Mouse (Mus musculus): Measurements from ENCODE around the gene Tnfsf11. TPM values are rescaled to one million over a fixed set of nuclear protein-coding genes. Genes with fewer than 3 reads are reported as not detected.

Tnfsf11 gene
- 0.75 and 0.78 TPM in 2 replicates for polyA plus RNA-seq (2016; fragmentation: Nextera tagmentation; extraction: Ambion mirVana)

GRCm38 (mm10) chr14:78307286-78308237 is at the start of gene Tnfsf11:
Gene Tnfsf11, minus strand, starts transcription at chr14:78308043.
- Histone ChIP-seq H3K9me3 (no peaks in the 10 kb centered on the region), H3K9ac (peak within 1 kb of the TSS; percentile 42; the same call in 1 of the 2 replicates)

GRCm38 (mm10) chr14:78356764-78357163 is 48.9 kb upstream of the Tnfsf11 start:
- Histone ChIP-seq H3K27ac (no peak overlapping the region), H3K9me3 (no peaks in the 10 kb centered on the region), H3K4me1 (no peaks in the 10 kb centered on the region), H3K9ac (no peak overlapping the region), H3K4me2 (replicated peaks) (no peak overlapping the region), H3K4me3 (no peak overlapping the region), H3K36me3 (no peaks in the 10 kb centered on the region), H3K27me3 (no peaks in the 10 kb centered on the region)
- no peak for ATAC-seq (ENCODE audit: insufficient number of reproducible peaks, insufficient read depth, low FRiP score, low TSS enrichment)
- WGBS: 61% methylated on average over 8 of the region's 8 CpGs

More at GRCm38 (mm10) chr14:78307286-78308237, at the start of gene Tnfsf11:
- ATAC-seq (ENCODE audit: insufficient number of reproducible peaks, insufficient read depth, low FRiP score, low TSS enrichment): peak; percentile 81
- 0 out of 2 replicates have a peak, but pooled peaks cover 3% of the 10 kb centered on the region for H3K4me1 ChIP-seq
- 1% methylated on average over 41 of the region's 51 CpGs for WGBS
- H3K4me2 ChIP-seq (replicated peaks): peak within 1 kb of the TSS; percentile 96
- peak within 1 kb of the TSS; percentile 42 for H3K4me3 ChIP-seq
- H3K27ac ChIP-seq: no peak within 1 kb of the TSS
- peaks cover 36% of the 10 kb centered on the region for H3K27me3 ChIP-seq
- no peaks in the 10 kb centered on the region for H3K36me3 ChIP-seq

- Histone ChIP-seq H3K9ac (no peak overlapping the region), H3K4me1 (no peaks in the 10 kb centered on the region), H3K36me3 (no peaks in the 10 kb centered on the region), H3K4me2 (replicated peaks) (no peak overlapping the region), H3K9me3 (no peaks in the 10 kb centered on the region), H3K27me3 (no peaks in the 10 kb centered on the region), H3K27ac (no peak overlapping the region), H3K4me3 (no peak overlapping the region)
- ATAC-seq (ENCODE audit: insufficient number of reproducible peaks, insufficient read depth, low FRiP score, low TSS enrichment): no peak
- WGBS: 77% methylated on average over 4 of the region's 4 CpGs
These were observed 47.5 kb upstream of the Tnfsf11 start for GRCm38 (mm10) chr14:78355381-78355780.

- no peak overlapping the region for H3K4me3 ChIP-seq
- H3K36me3 ChIP-seq: no peaks in the 10 kb centered on the region
- H3K9me3 ChIP-seq: no peaks in the 10 kb centered on the region
- no peaks in the 10 kb centered on the region for H3K27me3 ChIP-seq
- WGBS: 74% methylated on average over 4 of the region's 4 CpGs
- H3K4me2 ChIP-seq (replicated peaks): no peak overlapping the region
- H3K4me1 ChIP-seq: no peaks in the 10 kb centered on the region
- H3K9ac ChIP-seq: no peak overlapping the region
- no peak overlapping the region for H3K27ac ChIP-seq
- ATAC-seq (ENCODE audit: insufficient number of reproducible peaks, insufficient read depth, low FRiP score, low TSS enrichment): no peak
These were observed 45.0 kb upstream of the Tnfsf11 start for GRCm38 (mm10) chr14:78352865-78353264.

- no peaks in the 10 kb centered on the region for H3K9me3 ChIP-seq
- WGBS: 89% methylated on average over 7 of the region's 7 CpGs
- H3K4me2 ChIP-seq (replicated peaks): no peak overlapping the region
- no peak overlapping the region for H3K27ac ChIP-seq
- no peaks in the 10 kb centered on the region for H3K27me3 ChIP-seq
- no peaks in the 10 kb centered on the region for H3K36me3 ChIP-seq
- no peak overlapping the region for H3K9ac ChIP-seq
- no peak for ATAC-seq (ENCODE audit: insufficient number of reproducible peaks, insufficient read depth, low FRiP score, low TSS enrichment)
- H3K4me3 ChIP-seq: no peak overlapping the region
- no peaks in the 10 kb centered on the region for H3K4me1 ChIP-seq
These were observed 43.7 kb upstream of the Tnfsf11 start for GRCm38 (mm10) chr14:78351544-78351943.

DNA sequence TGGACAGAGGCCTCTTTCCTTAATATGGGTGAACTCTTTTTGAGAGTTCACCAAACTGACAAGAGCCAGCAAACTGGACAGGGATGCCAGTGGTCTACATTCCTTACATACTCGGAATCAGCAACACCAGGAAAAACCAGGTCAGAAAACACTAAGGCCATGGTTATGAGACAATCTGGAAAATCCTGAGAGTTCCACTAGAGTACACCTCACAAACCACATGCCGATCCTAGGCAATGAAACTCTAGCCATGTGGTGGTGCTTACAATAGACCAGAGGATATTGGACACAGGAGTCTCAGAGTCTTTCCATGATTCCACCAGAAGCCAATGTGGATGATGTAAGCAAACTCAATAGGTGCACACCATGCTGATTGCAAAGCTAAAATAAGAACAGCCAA is 39.9 kb upstream of the Tnfsf11 start:
- H3K9me3 ChIP-seq: no peaks in the 10 kb centered on the region
- no peak for ATAC-seq (ENCODE audit: insufficient number of reproducible peaks, insufficient read depth, low FRiP score, low TSS enrichment)
- no peaks in the 10 kb centered on the region for H3K27me3 ChIP-seq
- WGBS: 74% methylated on average over 2 of the region's 2 CpGs
- H3K36me3 ChIP-seq: no peaks in the 10 kb centered on the region
- no peak overlapping the region for H3K27ac ChIP-seq
- no peak overlapping the region for H3K4me3 ChIP-seq
- H3K4me2 ChIP-seq (replicated peaks): no peak overlapping the region
- H3K9ac ChIP-seq: no peak overlapping the region
- no peaks in the 10 kb centered on the region for H3K4me1 ChIP-seq

GRCm38 (mm10) chr14:78343007-78343406 is 35.2 kb upstream of the Tnfsf11 start:
- Histone ChIP-seq H3K4me2 (replicated peaks) (no peak overlapping the region), H3K27me3 (no peaks in the 10 kb centered on the region), H3K27ac (no peak overlapping the region), H3K4me1 (no peaks in the 10 kb centered on the region), H3K9ac (no peak overlapping the region), H3K9me3 (no peaks in the 10 kb centered on the region), H3K36me3 (no peaks in the 10 kb centered on the region), H3K4me3 (no peak overlapping the region)
- 77% methylated on average over 8 of the region's 8 CpGs for WGBS
- ATAC-seq (ENCODE audit: insufficient number of reproducible peaks, insufficient read depth, low FRiP score, low TSS enrichment): no peak

GRCm38 (mm10) chr14:78342146-78342545 is 34.3 kb upstream of the Tnfsf11 start:
- Histone ChIP-seq H3K9ac (no peak overlapping the region), H3K36me3 (no peaks in the 10 kb centered on the region), H3K4me3 (no peak overlapping the region), H3K4me2 (replicated peaks) (no peak overlapping the region), H3K27me3 (no peaks in the 10 kb centered on the region), H3K4me1 (no peaks in the 10 kb centered on the region), H3K9me3 (no peaks in the 10 kb centered on the region), H3K27ac (no peak overlapping the region)
- no peak for ATAC-seq (ENCODE audit: insufficient number of reproducible peaks, insufficient read depth, low FRiP score, low TSS enrichment)
- WGBS: 74% methylated on average over 4 of the region's 4 CpGs

GRCm38 (mm10) chr14:78333341-78333740 is 25.5 kb upstream of the Tnfsf11 start:
- 86% methylated on average over 3 of the region's 3 CpGs for WGBS
- Histone ChIP-seq H3K27ac (no peak overlapping the region), H3K4me2 (replicated peaks) (no peak overlapping the region), H3K27me3 (no peaks in the 10 kb centered on the region), H3K4me1 (peaks cover 6% of the 10 kb centered on the region), H3K9ac (no peak overlapping the region), H3K4me3 (no peak overlapping the region), H3K9me3 (no peaks in the 10 kb centered on the region), H3K36me3 (no peaks in the 10 kb centered on the region)
- ATAC-seq (ENCODE audit: insufficient number of reproducible peaks, insufficient read depth, low FRiP score, low TSS enrichment): no peak

DNA sequence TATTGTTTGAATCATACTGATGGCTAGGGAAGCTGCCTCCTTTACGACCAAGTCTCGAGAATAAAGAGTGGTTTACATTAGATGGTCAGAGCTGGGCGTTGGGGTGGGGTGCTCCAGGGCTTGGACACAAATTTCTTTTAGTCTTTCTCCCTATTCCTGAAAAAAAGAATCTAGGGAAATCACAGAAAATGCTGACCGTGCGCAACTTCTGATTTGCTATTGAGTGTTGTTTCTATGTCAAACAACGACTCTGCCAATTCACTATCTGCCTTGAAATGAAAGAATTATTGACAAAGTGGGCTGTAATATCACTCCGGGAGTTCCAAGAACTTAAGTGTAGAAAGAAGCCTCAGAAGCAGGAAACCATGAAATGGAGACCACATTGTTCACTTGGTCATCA is 23.5 kb upstream of the Tnfsf11 start:
- H3K36me3 ChIP-seq: no peaks in the 10 kb centered on the region
- no peak overlapping the region for H3K27ac ChIP-seq
- H3K9me3 ChIP-seq: no peaks in the 10 kb centered on the region
- H3K4me3 ChIP-seq: no peak overlapping the region
- 78% methylated on average over 7 of the region's 7 CpGs for WGBS
- H3K4me1 ChIP-seq: peaks cover 6% of the 10 kb centered on the region
- ATAC-seq (ENCODE audit: insufficient number of reproducible peaks, insufficient read depth, low FRiP score, low TSS enrichment): no peak
- H3K27me3 ChIP-seq: no peaks in the 10 kb centered on the region
- H3K9ac ChIP-seq: no peak overlapping the region
- H3K4me2 ChIP-seq (replicated peaks): no peak overlapping the region

GRCm38 (mm10) chr14:78330576-78331300 is 22.9 kb upstream of the Tnfsf11 start:
- no peak overlapping the region for H3K4me2 ChIP-seq (replicated peaks)
- H3K27me3 ChIP-seq: no peaks in the 10 kb centered on the region
- WGBS: 42% methylated on average over 11 of the region's 11 CpGs
- no peaks in the 10 kb centered on the region for H3K36me3 ChIP-seq
- no peaks in the 10 kb centered on the region for H3K9me3 ChIP-seq
- no peak overlapping the region for H3K4me3 ChIP-seq
- no peak overlapping the region for H3K9ac ChIP-seq
- H3K27ac ChIP-seq: no peak overlapping the region; the same call in 1 of the 2 replicates
- no peak for ATAC-seq (ENCODE audit: insufficient number of reproducible peaks, insufficient read depth, low FRiP score, low TSS enrichment)
- H3K4me1 ChIP-seq: peaks cover 6% of the 10 kb centered on the region
